Mouse (Mus musculus) fat pad, adult 2 months (tissue): ENCODE results near the gene Rai14.

Experiments
- DNase-seq: peaks from one replicate; pipeline ENCODE4 v3.0.0-alpha.2; 2011; ENCODE audit warnings: low read depth, low spot score; ENCODE audit errors: extremely low read depth

Gene Rai14

DNA sequence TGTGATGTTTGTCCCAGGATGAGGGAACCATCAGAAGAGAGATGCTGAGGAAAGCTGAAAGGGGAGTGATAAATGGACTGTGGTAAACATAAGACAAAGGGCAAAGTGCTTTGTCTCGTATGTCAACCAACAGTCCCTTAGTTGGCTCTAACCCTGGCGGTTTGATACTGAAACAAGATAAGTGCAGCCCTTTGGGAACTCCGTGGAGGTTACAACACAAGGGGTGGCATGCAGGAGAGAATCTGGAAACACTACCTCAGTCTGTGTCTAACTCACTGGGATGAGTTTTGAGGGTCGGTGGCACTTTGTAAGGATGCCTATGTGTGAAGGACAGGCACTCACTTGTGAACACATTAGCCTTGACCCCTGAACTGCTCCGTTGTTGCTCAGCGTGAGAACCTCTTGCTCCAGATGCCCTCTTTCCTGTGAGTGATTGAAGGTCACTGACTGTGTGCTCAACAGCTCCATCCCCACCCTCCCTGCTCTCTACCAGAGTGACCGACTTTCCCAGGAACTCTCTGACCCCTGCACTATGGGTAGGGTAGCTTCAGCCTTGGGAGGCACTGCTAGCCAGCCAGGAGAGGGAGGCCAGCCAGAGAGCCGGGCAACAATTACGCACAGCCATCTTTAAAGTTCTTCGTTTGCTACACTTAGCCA lies 90.7 kb downstream of the Rai14 start:
- no peak for DNase-seq

GRCm38 (mm10) chr15:10621194-10621593 lies 93.2 kb downstream of the Rai14 start:
- no peak for DNase-seq

- DNase-seq: no peak
Observed at GRCm38 (mm10) chr15:10619678-10620077, 94.7 kb downstream of the Rai14 start.

DNA sequence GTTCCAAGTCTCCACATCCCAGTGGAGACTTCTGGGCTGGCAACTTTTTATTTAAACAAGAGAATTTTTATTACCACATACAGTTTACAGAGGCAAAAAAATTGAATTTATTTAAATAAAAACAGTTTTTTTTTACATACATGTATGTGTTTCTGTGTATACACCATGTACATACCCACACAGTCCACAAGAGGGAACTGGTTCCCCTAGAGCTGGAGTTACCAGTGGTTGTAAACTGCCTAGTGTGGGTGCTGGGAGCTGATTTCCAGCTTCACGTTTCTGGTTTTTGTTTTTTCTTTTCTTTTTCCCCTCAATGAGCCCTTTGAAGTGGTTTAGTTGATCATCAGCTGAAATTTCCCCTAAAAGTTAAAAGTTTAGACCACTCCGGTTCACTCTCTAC lies 96.1 kb downstream of the Rai14 start:
- DNase-seq: no peak

DNA sequence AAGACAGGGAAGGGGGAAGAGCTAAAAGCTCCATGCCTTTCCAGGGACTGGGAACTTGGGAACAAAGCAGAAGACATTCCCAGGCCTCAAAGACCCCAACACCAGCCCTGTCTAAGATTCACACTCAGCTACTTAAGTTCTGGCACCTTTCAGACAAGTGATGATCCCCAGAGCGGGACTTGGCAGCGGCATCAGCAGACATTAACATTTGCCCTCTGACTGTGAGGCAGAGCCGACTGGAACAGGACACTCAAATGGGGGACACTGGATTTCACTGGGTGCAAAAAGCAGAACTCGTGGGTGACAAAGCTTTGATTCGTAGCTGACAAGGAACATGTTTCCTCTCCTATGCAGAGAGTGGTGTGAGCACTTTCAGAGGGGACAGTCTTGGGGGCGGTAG lies 98.4 kb downstream of the Rai14 start:
- no peak for DNase-seq

DNA sequence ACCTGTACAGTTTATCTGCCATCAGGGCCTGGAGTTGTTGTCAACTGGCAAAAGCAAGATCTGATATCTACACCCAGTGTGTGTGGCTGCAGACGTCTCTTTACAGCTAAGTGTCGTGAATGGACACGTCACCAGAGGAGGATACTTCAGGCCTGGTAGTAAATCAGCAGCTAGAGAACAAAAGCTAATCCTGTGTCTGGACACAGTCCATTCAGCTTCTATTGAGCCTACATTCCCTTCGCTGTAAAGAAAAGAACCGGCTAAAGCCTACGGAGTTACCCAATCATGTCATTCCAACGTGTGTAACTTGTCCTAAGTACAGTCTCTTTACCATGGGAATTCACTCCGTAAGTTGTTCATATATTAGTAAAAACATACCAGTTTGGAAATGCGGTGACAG lies 103.4 kb downstream of the Rai14 start:
- DNase-seq: peak; percentile 61

DNA sequence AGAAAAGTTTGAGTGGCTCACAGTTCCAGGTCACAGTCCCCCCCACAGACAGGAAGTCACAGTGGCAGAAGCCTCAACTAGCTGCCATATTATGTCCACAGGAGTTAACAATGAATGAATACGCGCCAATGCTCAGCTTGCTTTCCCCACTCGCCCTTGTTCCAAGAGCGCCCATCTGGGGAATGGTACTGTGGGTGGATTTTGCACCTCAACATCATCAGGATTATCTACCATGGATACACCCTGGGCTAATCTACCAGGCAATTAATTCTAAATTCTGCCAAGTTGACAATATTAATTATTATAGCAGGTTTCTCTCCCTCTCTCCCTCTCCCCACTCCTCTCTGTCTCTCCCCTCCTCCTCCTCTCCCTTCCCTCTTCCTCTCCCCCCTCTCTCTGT lies 105.3 kb downstream of the Rai14 start:
- no peak for DNase-seq

GRCm38 (mm10) chr15:10608508-10609098 lies 105.8 kb downstream of the Rai14 start:
- DNase-seq: no peak

GRCm38 (mm10) chr15:10599413-10599812 lies 115.0 kb downstream of the Rai14 start:
- no peak for DNase-seq

GRCm38 (mm10) chr15:10598259-10599225 lies 115.9 kb downstream of the Rai14 start:
- no peak for DNase-seq

- no peak for DNase-seq
Observed at GRCm38 (mm10) chr15:10596871-10597270, 117.6 kb downstream of the Rai14 start.

DNA sequence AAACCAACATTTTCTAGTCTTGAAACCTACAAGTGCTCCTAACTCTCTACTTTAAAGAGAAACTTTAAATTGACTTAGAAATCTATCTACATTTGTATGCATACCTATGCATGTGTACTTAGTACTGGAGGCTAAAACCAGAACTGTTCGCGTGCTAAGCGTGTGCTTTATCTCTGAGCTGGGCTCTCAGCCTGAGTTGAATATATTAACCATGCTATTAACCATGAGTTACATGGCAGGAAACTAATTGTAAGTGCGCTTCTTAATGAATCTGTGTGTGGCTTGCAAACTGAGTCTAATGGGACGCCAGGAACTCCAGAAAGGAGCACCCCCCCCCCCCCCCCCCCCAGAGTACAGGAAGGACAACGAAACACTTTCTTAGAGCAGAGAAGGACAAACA lies 119.0 kb downstream of the Rai14 start:
- no peak for DNase-seq

DNA sequence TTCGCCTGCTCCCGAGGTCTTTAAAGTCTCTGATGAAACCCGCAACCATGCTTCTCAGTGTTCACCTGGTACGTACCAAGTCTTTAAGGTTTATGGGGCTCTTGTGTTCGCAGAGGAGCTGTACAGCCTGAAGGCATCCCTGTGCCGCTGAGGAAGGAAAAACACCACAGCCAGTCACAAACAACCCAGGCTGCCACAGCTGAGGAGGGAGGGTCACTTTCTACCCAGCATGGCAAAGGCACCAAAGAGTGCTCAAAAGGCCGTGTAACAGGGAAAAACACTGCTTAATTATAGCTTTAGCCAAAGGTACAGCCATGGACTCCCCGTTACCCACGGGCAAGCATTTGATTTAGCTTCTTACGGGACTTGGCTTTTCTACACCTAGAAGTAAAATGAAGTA lies 119.5 kb downstream of the Rai14 start:
- DNase-seq: no peak

- DNase-seq: no peak
Observed at GRCm38 (mm10) chr15:10593094-10593493, 121.3 kb downstream of the Rai14 start.

DNA sequence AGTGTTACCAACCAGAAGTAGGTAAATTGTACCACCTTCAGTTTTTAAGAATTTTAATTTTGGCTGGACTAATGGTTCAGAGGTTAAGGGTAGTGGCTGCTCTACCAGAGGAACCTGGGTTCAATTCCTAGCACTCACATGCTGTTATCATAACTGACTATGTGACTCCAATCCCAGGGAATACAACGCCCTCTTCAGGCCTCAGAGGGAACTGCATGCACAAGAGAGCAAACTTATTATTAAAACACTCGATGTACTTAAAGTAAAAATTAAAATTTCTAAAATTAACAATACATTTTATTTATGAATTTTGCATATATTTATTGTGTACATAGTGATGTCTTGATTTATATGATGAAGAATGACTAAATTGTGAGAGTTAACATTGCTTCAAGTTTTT lies 127.9 kb downstream of the Rai14 start:
- no peak for DNase-seq

DNA sequence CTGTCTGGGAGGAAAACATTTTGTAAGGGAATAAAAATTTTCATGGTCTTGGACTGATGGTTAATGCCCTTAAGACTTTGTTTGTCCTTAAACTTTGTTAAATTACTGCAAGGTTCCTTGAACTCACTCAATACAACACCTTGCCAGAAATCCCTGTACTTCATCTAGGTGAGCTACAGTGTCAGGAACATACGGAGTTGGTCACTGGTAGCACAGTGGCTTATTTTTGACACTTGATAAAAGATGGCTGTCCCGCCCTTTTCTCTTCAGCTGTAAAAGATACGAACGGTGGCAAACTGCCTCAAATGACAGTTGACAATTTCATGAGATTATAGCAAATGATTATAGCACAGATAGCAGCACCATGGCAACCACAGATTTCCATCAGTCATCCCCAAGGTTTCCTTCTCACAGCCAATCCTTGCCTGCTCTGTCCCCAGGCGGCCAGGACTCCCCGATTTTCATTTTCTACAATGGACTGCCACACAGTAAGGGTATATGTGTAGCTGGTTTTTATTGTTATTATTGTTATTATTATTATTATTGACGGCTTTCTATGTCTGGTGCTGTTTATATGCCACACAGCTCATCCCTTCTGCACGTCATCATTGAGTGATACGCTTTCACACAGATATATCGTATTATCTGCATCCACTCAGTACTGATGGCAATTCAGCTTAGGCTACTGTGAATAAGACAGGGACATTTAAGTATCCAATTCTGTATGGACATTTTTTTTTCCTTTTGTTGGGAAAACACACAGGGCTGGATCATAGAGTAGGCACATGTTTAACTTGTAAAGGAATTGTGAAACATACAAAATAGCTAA lies 129.9 kb downstream of the Rai14 start:
- no peak for DNase-seq

- no peak for DNase-seq
Observed at GRCm38 (mm10) chr15:10583408-10583807, 131.0 kb downstream of the Rai14 start.

DNA sequence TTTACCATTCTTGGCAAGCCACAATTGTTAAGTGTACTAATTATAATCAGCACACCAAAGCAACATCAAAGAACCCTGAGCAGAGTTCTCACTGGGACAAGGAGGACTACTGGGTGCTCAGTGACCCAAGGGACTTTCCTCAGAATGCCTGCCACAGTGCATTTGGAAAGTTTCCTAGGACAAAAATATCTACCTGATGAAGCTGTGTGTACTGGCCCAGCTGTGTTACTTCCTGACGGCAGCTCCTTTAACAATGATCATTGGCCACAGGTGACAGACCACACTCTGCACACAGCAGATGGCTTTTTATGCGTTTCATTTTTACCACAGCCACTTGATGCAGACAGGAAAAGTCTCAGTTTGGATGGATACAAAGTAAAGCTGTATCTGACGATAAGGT lies 135.3 kb downstream of the Rai14 start:
- DNase-seq: no peak

DNA sequence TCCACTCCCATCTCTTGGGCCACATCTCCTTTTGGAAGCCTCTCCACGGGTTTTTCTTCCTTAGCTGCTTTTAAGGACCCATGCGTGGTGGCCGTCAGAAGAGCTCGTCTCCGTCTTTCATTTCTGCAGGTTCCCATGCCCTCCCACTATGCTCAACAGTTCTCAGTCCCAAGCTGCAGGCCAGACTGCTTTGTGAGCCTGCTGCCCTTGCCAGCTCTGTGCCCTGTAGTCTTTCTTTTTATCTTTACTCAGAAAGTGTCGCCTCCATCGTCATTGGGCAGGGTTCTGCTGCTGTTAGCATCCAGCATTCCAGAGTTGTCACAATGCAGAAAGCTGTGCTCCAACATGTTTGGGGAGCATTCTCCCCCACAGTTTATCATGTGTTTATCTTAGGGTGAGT lies 147.9 kb downstream of the Rai14 start:
- no peak for DNase-seq

- no peak for DNase-seq
Observed at GRCm38 (mm10) chr15:10564201-10564600, 150.2 kb downstream of the Rai14 start.

GRCm38 (mm10) chr15:10562281-10562680 lies 152.1 kb downstream of the Rai14 start:
- no peak for DNase-seq
